Mouse (Mus musculus) hindbrain, embryonic 15.5 days (tissue): Measurements from ENCODE around the gene Kyat1. TPM values are rescaled to one million over a fixed set of nuclear protein-coding genes. Genes with fewer than 3 reads are reported as not detected.

Experiments
- ATAC-seq: fragments of 200-750 bp; cut with Nextera tagmentation; 2 replicates; pipeline ENCODE4 v1.8.0; 2017; ENCODE audit warnings: low read depth, moderate number of reproducible peaks, moderate TSS enrichment; ENCODE audit not compliant: low FRiP score
- H3K27ac ChIP-seq: fragments of 300-500 bp; sonication (generic); replicated peaks from 2 replicates; pipeline ENCODE4 v1.5.1; 2015; ENCODE audit warnings: mild to moderate bottlenecking, inconsistent platforms
- H3K27me3 ChIP-seq: fragments of 300-500 bp; sonication (generic); 2 replicates; pipeline ENCODE4 v1.6.1; 2015; ENCODE audit warnings: control low read depth, inconsistent platforms
- H3K36me3 ChIP-seq: fragments of 300-500 bp; sonication (generic); 2 replicates; pipeline ENCODE4 v1.6.1; 2015; ENCODE audit warnings: control low read depth, inconsistent platforms
- H3K4me1 ChIP-seq: fragments of 300-500 bp; sonication (generic); replicated peaks from 2 replicates; pipeline ENCODE4 v1.6.1; 2015; ENCODE audit warnings: control low read depth, inconsistent platforms
- H3K4me2 ChIP-seq: fragments of 300-500 bp; sonication (generic); 2 replicates; pipeline ENCODE4 v1.6.1; 2015; ENCODE audit warnings: moderate library complexity, mild to moderate bottlenecking, inconsistent platforms
- H3K4me3 ChIP-seq: fragments of 300-500 bp; sonication (generic); 2 replicates; pipeline ENCODE4 v1.5.1; 2015; ENCODE audit warnings: mild to moderate bottlenecking, inconsistent platforms
- H3K9ac ChIP-seq: fragments of 300-500 bp; sonication (generic); 2 replicates; pipeline ENCODE4 v1.6.1; 2015; ENCODE audit warnings: inconsistent platforms
- H3K9me3 ChIP-seq: fragments of 300-500 bp; sonication (generic); 2 replicates; pipeline ENCODE4 v1.6.1; 2016; ENCODE audit warnings: control low read depth, inconsistent platforms
- WGBS: fragments of 180-500 bp; shearing (Covaris S2); methylation state at CpG from one replicate; pipeline ENCODE4 v1.1.7; 2015; 5-methylcytosine and 5-hydroxymethylcytosine counted together
- polyA plus RNA-seq: library from polyadenylated mRNA; unstranded; fragments of >200 nt; fragmentation: Nextera tagmentation; extraction: Ambion mirVana; gene quantifications from 2 replicates; pipeline ENCODE4 v1.2.1, GENCODE M21; 2015

Gene Kyat1
- 13.3 and 13.8 TPM in 2 replicates for polyA plus RNA-seq

DNA sequence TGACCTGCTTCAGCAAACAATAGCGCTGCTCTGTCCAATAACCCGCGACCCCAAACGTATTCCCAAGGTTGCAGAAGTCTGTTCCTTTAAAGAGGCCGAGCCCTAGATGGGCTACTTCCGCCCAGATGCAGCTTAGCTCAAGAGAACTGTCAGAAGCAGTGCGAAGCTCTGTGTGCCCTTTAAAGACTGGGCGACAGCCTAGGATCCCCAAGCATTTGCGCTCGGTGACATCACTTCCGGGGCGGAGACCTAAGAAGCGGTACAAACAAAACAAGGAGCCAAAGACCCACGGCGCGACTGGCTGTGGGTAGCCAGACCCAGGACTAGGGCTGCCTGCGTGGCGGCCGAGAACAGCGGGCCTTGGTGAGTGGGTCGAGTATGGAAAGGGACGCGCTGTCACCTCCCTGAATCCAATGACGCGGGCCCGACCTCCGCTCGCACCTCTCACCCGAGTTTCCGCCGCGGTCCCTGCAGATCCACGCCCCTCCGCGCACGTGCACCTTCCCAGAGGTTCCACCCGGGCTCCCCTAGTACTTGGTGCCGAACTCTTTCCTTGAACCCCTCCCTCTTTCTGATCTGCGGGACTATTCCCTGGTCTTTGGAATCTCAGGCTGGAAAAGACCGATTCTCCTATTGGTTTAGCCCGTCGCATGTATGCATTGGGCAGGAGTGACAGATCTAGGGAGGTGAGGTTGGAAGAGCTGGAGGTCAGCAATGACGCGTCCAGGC, at the start of gene Kyat1:
TSS of gene Kyat1 (minus strand) at position 219 of the 729 bp plus-strand sequence.
- ATAC-seq = peak; percentile 98
- under 1% methylated on average over 44 of the region's 44 CpGs for WGBS
- Histone ChIP-seq H3K36me3 (no peaks in the 10 kb centered on the region), H3K27me3 (no peaks in the 10 kb centered on the region), H3K9me3 (no peaks in the 10 kb centered on the region), H3K4me1 (peaks cover 17% of the 10 kb centered on the region), H3K4me2 (peak within 1 kb of the TSS; percentile 59), H3K27ac (peak within 1 kb of the TSS; percentile 81), H3K9ac (peak within 1 kb of the TSS; percentile 60), H3K4me3 (peak within 1 kb of the TSS; percentile 70)

- Histone ChIP-seq H3K27me3 (no peaks in the 10 kb centered on the region), H3K36me3 (peaks cover 43% of the 10 kb centered on the region), H3K4me2 (no peak overlapping the region), H3K9me3 (no peaks in the 10 kb centered on the region), H3K4me1 (peaks cover 2% of the 10 kb centered on the region; the same call in 1 of the 2 replicates), H3K4me3 (no peak overlapping the region), H3K27ac (no peak overlapping the region), H3K9ac (no peak overlapping the region)
- ATAC-seq = no peak
- WGBS = 86% methylated on average over 5 of the region's 5 CpGs
These were observed 48.2 kb upstream of the Kyat1 start for GRCm38 (mm10) chr2:30253809-30254208.

- ATAC-seq = no peak
- H3K9me3 ChIP-seq = no peaks in the 10 kb centered on the region
- H3K4me1 ChIP-seq = peaks cover 2% of the 10 kb centered on the region; the same call in 1 of the 2 replicates
- H3K9ac ChIP-seq = no peak overlapping the region
- H3K27ac ChIP-seq = no peak overlapping the region
- 65% methylated on average over 3 of the region's 3 CpGs for WGBS
- peaks cover 36% of the 10 kb centered on the region for H3K36me3 ChIP-seq
- no peak overlapping the region for H3K4me3 ChIP-seq
- no peak overlapping the region for H3K4me2 ChIP-seq
- no peaks in the 10 kb centered on the region for H3K27me3 ChIP-seq
These were observed 46.9 kb upstream of the Kyat1 start for GRCm38 (mm10) chr2:30252521-30252920.

DNA sequence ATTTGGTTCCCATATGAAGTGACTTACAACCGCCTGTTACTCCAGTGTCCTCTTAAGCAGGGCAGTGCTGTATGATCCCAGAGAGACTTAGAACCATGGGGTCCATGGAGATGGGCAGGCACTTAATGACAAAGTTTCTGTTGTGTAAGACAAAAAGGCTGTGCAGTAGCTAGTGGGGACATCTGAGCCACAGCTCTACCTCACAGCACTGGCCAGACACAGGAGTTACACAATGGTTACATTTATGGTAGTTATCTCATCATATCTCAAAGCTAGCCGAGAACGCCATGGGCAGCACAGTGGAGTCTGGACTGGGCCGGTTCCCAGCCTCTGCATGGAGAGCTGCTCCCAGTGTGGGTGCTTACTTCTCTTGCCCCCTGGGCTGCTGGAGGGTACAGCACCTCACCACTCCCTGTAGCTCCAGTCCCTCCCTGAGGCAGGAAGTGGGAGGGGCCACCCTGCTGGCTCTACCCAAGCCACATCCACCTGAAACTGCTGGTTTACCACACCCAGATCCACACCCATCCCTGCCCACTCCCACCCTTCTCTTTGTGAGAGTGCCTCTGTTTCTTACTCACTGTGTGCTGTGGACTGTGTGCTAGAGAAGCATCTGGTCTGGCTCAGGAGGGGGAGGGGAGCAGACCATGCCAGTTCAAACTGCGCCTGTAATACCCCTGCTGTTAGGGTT, 45.9 kb upstream of the Kyat1 start:
- whole genome bisulfite sequencing = 90% methylated on average over 5 of the region's 5 CpGs
- H3K4me2 ChIP-seq = no peak overlapping the region
- H3K9me3 ChIP-seq = no peaks in the 10 kb centered on the region
- peaks cover 2% of the 10 kb centered on the region; the same call in 1 of the 2 replicates for H3K4me1 ChIP-seq
- H3K27me3 ChIP-seq = no peaks in the 10 kb centered on the region
- no peak overlapping the region for H3K4me3 ChIP-seq
- no peak overlapping the region for H3K9ac ChIP-seq
- ATAC-seq = no peak
- peaks cover 26% of the 10 kb centered on the region for H3K36me3 ChIP-seq
- H3K27ac ChIP-seq = no peak overlapping the region

- WGBS = 90% methylated on average over 10 of the region's 10 CpGs
- ATAC-seq = no peak
- H3K9ac ChIP-seq = no peak overlapping the region
- peaks cover 15% of the 10 kb centered on the region for H3K36me3 ChIP-seq
- no peak overlapping the region for H3K4me3 ChIP-seq
- H3K9me3 ChIP-seq = no peaks in the 10 kb centered on the region
- peaks cover 2% of the 10 kb centered on the region; the same call in 1 of the 2 replicates for H3K4me1 ChIP-seq
- no peaks in the 10 kb centered on the region for H3K27me3 ChIP-seq
- no peak overlapping the region for H3K4me2 ChIP-seq
- H3K27ac ChIP-seq = no peak overlapping the region
These were observed 44.8 kb upstream of the Kyat1 start for GRCm38 (mm10) chr2:30250166-30251128.

DNA sequence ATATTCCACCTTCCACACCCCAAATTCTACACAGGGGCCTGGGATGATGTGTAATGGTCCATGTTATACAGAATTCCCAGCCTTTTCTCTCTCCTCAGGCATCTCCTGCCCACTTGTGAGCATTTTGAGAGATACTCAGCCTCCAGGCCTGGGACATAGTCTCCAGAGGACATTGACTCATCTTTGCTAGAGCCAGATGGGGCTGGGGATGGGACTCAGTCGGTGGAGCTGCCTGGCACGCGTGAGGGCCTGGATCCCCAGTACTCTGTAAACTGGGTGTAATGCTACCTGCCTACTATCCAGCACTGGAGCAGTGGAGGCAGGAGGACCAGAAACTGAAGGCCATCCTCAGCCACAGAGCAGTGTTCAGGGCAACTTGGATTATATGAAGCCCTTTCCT, 43.5 kb upstream of the Kyat1 start:
- no peaks in the 10 kb centered on the region for H3K9me3 ChIP-seq
- no peak for ATAC-seq
- H3K9ac ChIP-seq = no peak overlapping the region
- no peak overlapping the region for H3K27ac ChIP-seq
- no peak overlapping the region for H3K4me3 ChIP-seq
- H3K27me3 ChIP-seq = no peaks in the 10 kb centered on the region
- H3K4me1 ChIP-seq = peaks cover 2% of the 10 kb centered on the region; the same call in 1 of the 2 replicates
- WGBS = 96% methylated on average over 3 of the region's 3 CpGs
- H3K4me2 ChIP-seq = no peak overlapping the region
- peaks cover 8% of the 10 kb centered on the region; the same call in 1 of the 2 replicates for H3K36me3 ChIP-seq

GRCm38 (mm10) chr2:30247681-30248080, 42.0 kb upstream of the Kyat1 start:
- ATAC-seq = no peak
- peaks cover 15% of the 10 kb centered on the region for H3K36me3 ChIP-seq
- no peak overlapping the region for H3K4me2 ChIP-seq
- H3K27me3 ChIP-seq = no peaks in the 10 kb centered on the region
- H3K9ac ChIP-seq = no peak overlapping the region
- H3K4me3 ChIP-seq = no peak overlapping the region
- 64% methylated on average over 4 of the region's 4 CpGs for WGBS
- no peaks in the 10 kb centered on the region for H3K9me3 ChIP-seq
- no peak overlapping the region for H3K27ac ChIP-seq
- peaks cover 9% of the 10 kb centered on the region; the same call in 1 of the 2 replicates for H3K4me1 ChIP-seq

GRCm38 (mm10) chr2:30247036-30247435, 41.4 kb upstream of the Kyat1 start:
- Histone ChIP-seq H3K9ac (no peak overlapping the region), H3K4me2 (no peak overlapping the region), H3K27ac (no peak overlapping the region), H3K27me3 (no peaks in the 10 kb centered on the region), H3K9me3 (no peaks in the 10 kb centered on the region), H3K4me3 (no peak overlapping the region), H3K4me1 (peaks cover 14% of the 10 kb centered on the region; the same call in 1 of the 2 replicates), H3K36me3 (peaks cover 16% of the 10 kb centered on the region)
- WGBS = 92% methylated on average over 5 of the region's 5 CpGs
- ATAC-seq = no peak

DNA sequence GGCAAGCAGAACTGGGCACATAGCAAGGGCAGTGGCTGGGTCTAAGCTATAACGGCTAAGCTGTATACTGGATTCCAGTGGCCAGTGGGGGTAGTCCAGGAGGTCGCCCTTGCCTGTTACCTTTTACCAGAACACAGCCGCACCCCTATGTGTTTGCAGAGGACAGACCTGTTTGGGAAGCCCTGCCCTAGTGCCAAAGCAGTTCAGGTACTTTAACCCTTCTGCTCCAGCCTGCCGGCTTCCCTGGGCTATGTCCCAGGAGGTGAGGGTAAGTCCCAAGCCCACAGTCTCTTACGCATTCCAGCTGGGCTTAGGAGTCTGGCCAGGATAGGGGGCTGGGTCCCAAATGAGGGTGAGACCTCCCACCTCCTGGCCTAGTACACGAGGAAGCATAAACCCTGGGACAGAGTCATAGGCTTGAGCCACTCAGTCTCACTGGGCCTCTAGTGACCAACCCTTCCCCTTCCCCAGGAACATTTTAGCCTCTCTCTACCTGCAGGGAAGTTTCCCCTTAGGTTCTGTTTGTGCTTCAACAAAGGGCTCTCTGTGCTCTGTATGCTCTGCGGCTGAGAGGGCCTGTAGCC, 39.0 kb upstream of the Kyat1 start:
- no peak overlapping the region for H3K9ac ChIP-seq
- 83% methylated on average over 7 of the region's 7 CpGs for WGBS
- no peak for ATAC-seq
- H3K4me3 ChIP-seq = no peak overlapping the region
- H3K4me2 ChIP-seq = no peak overlapping the region
- H3K27me3 ChIP-seq = no peaks in the 10 kb centered on the region
- H3K9me3 ChIP-seq = no peaks in the 10 kb centered on the region
- peaks cover 17% of the 10 kb centered on the region for H3K4me1 ChIP-seq
- H3K27ac ChIP-seq = no peak overlapping the region
- H3K36me3 ChIP-seq = peaks cover 31% of the 10 kb centered on the region

DNA sequence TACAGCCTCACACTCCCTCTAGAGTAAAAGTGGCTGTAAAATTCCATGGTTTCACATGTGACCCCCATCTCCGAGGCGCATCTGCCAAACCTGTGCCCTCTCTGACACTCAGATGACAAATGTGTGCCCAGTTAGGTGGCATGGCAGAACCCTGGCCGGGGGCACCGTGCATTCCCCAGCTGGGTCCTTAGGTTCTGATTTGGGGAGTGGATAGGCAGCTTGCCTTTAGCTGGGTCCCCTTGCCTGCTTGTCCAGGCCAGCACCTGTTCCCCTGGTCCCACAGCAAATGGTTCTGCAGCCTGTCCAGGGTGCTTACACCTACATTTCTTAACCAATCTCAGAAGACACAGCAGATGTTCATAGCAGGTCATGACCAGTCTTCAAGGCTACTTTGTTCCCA, 37.7 kb upstream of the Kyat1 start:
- H3K4me2 ChIP-seq = no peak overlapping the region
- H3K4me3 ChIP-seq = no peak overlapping the region
- 92% methylated on average over 4 of the region's 4 CpGs for WGBS
- no peak overlapping the region for H3K9ac ChIP-seq
- H3K9me3 ChIP-seq = no peaks in the 10 kb centered on the region
- H3K27me3 ChIP-seq = no peaks in the 10 kb centered on the region
- peaks cover 27% of the 10 kb centered on the region for H3K36me3 ChIP-seq
- peaks cover 30% of the 10 kb centered on the region for H3K4me1 ChIP-seq
- ATAC-seq = no peak
- H3K27ac ChIP-seq = no peak overlapping the region

DNA sequence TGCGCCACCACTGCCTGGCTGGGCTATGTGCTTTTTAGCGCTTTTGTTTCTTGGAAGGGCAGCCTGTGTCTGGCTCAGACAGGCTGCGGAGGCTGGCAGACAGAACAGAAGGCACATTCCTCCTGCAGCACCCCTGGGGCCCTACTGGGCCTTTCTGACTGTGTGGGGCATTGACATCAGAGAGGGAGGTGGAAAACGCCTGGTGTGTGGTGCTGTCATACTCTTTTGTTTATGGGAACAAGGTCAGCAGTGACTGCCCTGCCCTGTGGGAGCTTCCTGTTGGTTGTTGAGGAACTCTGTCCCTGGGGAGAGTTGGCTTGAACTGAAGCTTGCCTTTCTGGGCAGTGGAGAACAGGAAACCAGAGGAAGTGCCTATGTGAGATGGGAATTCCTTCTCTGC, 36.9 kb upstream of the Kyat1 start:
- peak overlapping the region; percentile 18; the same call in 1 of the 2 replicates for H3K27ac ChIP-seq
- H3K9ac ChIP-seq = no peak overlapping the region
- peaks cover 24% of the 10 kb centered on the region for H3K36me3 ChIP-seq
- H3K4me1 ChIP-seq = peaks cover 33% of the 10 kb centered on the region
- 26% methylated on average over 4 of the region's 4 CpGs for WGBS
- H3K4me3 ChIP-seq = no peak overlapping the region
- no peak overlapping the region for H3K4me2 ChIP-seq
- H3K27me3 ChIP-seq = no peaks in the 10 kb centered on the region
- no peak for ATAC-seq
- H3K9me3 ChIP-seq = no peaks in the 10 kb centered on the region
